Mouse (Mus musculus) urinary bladder, adult 2 months (tissue): ENCODE measurements at regions not wholly inside any gene's neighbourhood (a gene's known extent, or its start where the extent isn't known, plus 50 kb on each side); places are given as distances from the start of the nearest gene placed in this dataset.
"Not testable (repeated sequence)": the region's sequence is repeated elsewhere in the genome, so short reads cannot be mapped to it uniquely, and the experiment has no call there.

ENCODE experiments used
- DNase-seq: peaks from one replicate; pipeline ENCODE4 v3.0.0; 2022; ENCODE audit warnings: low spot score

GRCm38 (mm10) chr7:113010150-113010549 is 56.4 kb downstream of the Rassf10 start:
- DNase-seq = no peak

- no peak for DNase-seq
These were observed 63.5 kb downstream of the Rassf10 start for GRCm38 (mm10) chr7:113017092-113017755.

- no peak for DNase-seq
These were observed 67.7 kb downstream of the Rassf10 start for GRCm38 (mm10) chr7:113021412-113021811.

- no peak for DNase-seq
These were observed 68.8 kb downstream of the Rassf10 start for GRCm38 (mm10) chr7:113022516-113022915.

GRCm38 (mm10) chr7:113025758-113026157 is 72.0 kb downstream of the Rassf10 start:
- DNase-seq = no peak

GRCm38 (mm10) chr7:113026290-113027075 is 72.7 kb downstream of the Rassf10 start:
- DNase-seq = no peak

GRCm38 (mm10) chr7:113027125-113027801 is 73.5 kb downstream of the Rassf10 start:
- no peak for DNase-seq

- DNase-seq = no peak
These were observed 76.4 kb downstream of the Rassf10 start for GRCm38 (mm10) chr7:113030053-113030752.

GRCm38 (mm10) chr7:113035751-113036150 is 82.0 kb downstream of the Rassf10 start:
- no peak for DNase-seq

- DNase-seq = no peak
These were observed 84.3 kb downstream of the Rassf10 start for GRCm38 (mm10) chr7:113037825-113038613.

- DNase-seq = no peak
These were observed 85.3 kb downstream of the Rassf10 start for GRCm38 (mm10) chr7:113038906-113039671.

- DNase-seq = not testable (repeated sequence)
These were observed 91.9 kb downstream of the Rassf10 start for GRCm38 (mm10) chr7:113045613-113046159.

GRCm38 (mm10) chr7:113046406-113046805 is 92.6 kb downstream of the Rassf10 start:
- DNase-seq = no peak

- no peak for DNase-seq
These were observed 93.8 kb downstream of the Rassf10 start for GRCm38 (mm10) chr7:113047583-113047982.

GRCm38 (mm10) chr7:113048097-113048795 is 94.5 kb downstream of the Rassf10 start:
- no peak for DNase-seq

- no peak for DNase-seq
These were observed 95.7 kb downstream of the Rassf10 start for GRCm38 (mm10) chr7:113049440-113049839.

- no peak for DNase-seq
These were observed 99.2 kb downstream of the Rassf10 start for GRCm38 (mm10) chr7:113052952-113053351.

- DNase-seq = no peak
These were observed 102.7 kb downstream of the Rassf10 start for GRCm38 (mm10) chr7:113056421-113056820.

- DNase-seq = no peak
These were observed 105.6 kb downstream of the Rassf10 start for GRCm38 (mm10) chr7:113059211-113059966.
